Mouse (Mus musculus): Measurements from ENCODE around the gene Zmiz1.

The Zmiz1 gene

GRCm38 (mm10) chr14:25661185-25661920 lies 202.4 kb downstream of the Zmiz1 start:
- no peak for DNase-seq

DNA sequence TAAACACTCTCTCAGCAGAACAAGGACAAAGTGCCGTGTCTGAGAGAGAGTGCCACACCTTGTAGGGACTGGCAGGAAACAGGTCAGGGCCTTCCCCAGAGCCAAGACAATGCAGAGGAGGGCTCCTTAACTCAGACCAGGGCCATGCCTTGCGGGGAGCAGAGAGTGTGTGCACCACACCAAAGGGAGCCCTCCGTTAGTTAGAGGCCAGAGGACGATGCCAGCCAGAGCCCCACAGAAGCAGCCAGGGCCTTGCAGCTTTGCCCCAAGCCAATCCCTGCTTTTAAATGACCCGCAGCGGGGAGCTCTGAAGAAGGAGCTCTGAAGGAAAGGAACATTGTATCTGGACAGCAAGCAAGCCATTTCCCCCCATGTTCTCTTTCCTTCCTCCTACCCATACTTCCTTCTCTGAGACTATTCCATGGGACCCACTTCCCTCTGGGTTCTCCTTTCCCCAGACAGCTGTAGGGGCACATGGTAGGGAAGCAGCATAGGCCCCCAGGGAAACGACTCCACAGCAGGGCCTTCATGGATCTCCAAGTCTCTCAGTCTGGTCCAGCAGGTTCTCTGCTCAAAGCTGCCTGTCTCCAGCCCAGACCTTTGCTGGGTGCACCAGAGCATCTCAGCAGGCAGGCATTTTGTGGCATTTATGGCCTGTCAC lies 204.8 kb downstream of the Zmiz1 start:
- no peak for DNase-seq

DNA sequence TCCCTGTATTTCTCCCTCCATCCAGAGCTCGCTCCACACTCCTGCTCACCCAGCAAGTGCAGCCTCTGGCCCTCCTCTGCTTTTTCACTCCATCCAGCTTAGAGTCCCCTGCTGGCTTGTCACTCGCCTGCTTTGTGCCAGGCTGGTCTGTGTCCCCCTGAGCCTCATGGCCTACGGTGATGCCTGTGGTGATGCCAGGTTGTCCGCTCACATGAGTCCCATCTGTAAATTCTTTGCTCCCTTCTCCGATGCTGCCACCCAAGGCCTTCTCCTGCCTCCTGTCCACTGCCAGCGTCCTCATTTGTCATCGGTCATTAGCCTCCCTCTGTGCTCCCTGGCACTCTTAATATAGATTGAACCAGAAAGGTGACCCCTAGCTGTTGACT lies 205.3 kb downstream of the Zmiz1 start:
- DNase-seq, result no peak

GRCm38 (mm10) chr14:25665314-25665970 lies 206.5 kb downstream of the Zmiz1 start:
- no peak for DNase-seq

- DNase-seq, result no peak
Observed at GRCm38 (mm10) chr14:25666668-25667376, 207.8 kb downstream of the Zmiz1 start.

- no peak for DNase-seq
Observed at GRCm38 (mm10) chr14:25667587-25667986, 208.6 kb downstream of the Zmiz1 start.

DNA sequence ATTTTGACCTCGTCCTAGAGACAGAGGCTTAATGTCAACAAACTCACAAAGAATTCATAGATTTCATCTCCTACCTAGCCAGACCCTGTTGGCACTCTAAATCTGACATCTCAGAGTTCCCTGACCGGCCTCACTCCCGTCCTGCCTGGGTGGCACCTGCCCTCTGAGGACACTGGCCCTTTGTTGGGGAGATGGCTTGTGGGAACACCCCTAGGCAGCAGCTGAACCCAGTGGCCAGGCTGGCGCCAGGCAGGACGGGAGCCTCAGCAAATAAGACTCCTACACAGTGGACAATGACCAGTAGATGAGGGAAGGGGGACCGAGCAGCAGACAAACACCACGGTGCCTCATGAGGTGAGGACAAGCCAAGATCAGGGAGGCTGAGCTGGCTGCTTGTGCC lies 220.6 kb downstream of the Zmiz1 start:
- no peak for DNase-seq

- DNase-seq, result no peak
Observed at GRCm38 (mm10) chr14:25682020-25682419, 223.0 kb downstream of the Zmiz1 start.

DNA sequence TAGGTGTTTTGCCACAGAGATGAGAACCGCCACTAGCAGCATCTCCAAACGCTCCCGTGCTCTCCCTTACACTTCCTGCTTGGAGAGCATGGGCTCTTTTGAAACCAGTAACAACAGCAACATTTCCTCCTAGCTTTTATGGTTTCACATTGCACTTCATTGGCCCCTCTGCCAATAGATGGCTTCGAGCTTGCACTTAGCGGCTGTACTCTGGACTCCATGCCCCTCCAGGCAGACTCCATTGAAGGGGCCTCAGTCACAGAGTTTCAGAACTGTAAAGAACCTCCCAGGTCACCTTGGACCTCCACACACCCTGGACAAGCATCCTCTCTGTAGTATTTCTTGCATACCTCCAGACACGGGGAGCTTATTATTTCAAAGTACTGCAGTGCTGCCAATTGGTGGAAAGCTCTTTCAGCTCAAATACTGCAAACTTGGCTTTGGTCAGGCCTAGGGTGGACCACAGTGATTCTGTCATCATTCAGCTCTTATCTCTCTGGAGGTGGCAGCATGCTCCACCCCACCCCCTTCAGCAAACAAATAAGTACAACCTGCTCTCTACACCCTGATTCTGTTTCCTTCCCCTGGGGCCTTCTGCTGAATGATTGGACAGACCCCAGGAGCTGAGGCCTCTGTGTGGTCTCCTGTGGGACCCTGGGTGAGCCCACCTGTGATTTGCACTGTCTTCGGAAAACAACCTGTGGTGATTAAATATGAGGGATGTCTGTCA lies 227.4 kb downstream of the Zmiz1 start:
- DNase-seq, result no peak

- DNase-seq, result no peak
Observed at GRCm38 (mm10) chr14:25686983-25687901, 228.3 kb downstream of the Zmiz1 start.

DNA sequence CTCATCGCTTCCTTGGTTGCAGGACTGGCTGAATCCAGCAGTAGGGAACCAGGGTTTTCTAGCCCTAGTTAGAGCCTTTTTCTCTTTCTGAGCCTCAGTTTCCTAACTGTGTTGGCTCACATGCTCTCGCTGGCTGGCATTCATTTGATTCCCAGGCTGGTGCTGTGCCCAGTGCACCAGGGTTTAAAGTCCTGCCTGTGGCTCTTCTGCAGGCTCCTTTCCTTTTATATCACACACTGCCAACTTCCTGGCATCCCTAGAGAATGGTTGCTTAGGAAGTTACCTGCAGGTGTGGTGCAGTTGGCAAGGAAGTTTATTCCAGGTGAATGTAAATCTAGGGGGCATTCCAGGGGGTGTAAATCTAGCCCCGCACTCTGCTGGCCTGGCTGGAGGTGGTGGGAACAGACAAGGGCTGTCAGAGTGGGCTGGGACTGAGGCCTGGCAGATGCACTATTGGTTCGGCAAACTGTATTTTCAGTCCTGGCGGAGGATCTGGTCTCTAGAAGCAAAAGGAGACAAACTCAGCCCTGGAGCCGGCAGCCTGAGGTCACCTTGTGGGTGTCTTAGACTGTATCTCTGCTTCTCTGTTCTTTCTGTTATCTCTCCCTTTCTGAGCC lies 234.4 kb downstream of the Zmiz1 start:
- DNase-seq, result no peak

DNA sequence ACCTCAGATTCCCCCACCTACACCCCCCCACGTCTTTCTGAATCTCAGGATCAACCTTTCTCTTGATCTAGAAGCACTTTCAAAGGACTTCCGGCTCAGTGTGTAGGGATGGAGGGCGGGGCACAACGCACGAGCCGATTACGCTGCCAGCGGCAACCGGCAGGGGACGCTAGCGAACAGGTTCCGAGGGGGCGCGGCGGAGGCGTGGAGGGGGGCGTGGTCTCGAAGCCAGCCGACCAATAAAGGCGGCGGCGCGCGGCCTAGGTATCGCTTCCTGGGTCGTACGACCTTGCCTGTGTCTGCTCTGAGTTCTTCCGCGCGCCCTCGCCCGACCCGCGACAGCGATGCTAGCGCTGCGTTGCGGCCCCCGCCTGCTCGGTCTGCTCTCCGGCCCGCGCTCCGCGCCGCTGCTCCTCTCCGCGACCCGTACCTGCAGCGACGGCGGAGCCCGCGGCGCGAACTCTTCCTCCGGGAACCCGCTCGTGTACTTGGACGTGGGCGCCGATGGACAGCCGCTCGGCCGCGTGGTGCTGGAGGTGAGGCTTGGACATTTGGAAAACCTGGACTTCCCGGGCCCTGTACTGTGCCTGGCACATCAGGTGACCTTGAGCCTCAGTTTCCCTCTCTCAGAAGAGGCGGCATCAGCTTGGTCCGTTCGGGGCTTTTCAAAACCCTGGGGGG lies 235.0 kb downstream of the Zmiz1 start, which contains the start of gene Ppif:
TSS of gene Ppif (plus strand) at position 267 of the 681 bp plus-strand sequence.
- DNase-seq, result peak; percentile 99

DNA sequence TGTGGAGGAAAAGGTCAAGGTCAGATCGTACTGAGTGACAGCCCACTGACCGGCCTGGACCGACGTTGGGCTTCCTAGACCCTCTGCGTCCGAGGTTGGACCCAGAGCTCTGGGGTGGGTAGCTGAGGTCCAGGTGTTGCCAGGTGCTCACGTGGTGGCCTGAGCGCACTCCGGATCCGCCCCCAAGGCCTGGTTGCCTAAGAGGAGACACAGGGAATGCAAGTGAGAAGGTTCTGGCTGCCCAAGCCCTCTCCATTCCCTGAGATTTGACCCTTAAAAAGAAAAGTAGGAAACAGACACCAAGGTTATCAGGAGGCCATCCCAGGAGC lies 235.5 kb downstream of the Zmiz1 start:
- peak; percentile 25 for DNase-seq

DNA sequence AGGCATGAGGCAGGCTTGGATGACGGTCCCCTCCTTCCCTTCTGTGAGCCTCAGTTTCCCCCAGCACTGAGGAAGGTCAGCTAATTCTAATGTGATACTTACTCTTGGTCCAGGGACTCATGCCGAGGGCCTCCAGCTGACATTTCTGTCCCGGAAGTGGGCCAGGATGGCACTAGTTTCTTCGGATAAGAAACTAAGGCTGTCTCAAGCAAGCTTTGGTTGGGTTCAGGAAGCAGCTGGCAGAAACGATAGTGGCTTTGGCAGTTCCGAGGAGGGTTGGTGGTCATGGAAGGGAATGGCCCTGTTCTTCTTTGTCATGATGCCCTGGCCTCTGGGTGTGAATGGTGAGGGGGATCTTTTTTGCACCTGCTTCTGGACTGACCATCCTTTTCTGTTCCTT lies 236.1 kb downstream of the Zmiz1 start:
- peak; percentile 27 for DNase-seq

- no peak for DNase-seq
Observed at GRCm38 (mm10) chr14:25696356-25696755, 237.4 kb downstream of the Zmiz1 start.

DNA sequence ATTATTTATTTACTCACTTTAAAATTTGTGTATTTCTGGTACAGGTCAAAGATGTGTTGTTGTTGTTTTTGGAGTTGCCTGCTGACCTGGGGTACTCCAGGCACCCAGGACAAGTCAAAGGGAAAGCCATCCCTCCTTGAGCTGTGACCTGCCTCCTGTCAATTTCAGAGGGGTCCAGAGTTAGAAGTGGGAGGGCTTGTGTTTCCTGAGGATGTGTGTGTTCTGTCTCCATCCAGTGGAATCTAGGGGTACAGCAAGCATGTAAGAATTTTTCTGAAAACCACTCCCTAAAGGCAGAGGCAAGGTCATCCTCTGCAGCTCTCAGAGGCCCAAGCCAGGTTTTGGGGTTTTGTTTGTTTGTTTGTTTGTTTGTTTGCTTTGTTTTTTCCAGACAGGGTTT lies 243.0 kb downstream of the Zmiz1 start:
- peak; percentile 51 for DNase-seq

DNA sequence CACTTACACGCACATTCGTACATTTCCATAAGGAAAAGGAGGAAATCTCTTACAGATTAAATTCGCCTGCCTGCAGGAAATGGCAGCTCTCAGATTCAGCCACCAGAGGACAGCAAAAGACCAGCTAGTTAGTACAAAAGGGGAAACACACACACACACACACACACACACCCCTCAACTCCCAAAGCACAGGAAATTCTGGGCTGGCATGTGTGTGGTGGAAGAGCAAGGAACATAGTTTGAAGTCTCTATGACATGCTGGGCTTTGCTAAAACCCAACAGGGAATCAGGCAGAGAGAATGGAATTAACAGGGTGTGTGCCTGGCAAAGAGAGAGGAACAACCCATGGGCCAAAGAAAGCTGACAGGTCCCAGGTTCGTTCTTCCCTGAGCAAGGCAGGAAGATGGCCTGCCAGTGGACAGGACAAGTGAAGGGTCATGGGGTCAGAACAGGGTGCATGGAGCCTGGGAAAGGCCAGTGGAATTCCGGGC lies 248.8 kb downstream of the Zmiz1 start:
- peak; percentile 72 for DNase-seq

DNA sequence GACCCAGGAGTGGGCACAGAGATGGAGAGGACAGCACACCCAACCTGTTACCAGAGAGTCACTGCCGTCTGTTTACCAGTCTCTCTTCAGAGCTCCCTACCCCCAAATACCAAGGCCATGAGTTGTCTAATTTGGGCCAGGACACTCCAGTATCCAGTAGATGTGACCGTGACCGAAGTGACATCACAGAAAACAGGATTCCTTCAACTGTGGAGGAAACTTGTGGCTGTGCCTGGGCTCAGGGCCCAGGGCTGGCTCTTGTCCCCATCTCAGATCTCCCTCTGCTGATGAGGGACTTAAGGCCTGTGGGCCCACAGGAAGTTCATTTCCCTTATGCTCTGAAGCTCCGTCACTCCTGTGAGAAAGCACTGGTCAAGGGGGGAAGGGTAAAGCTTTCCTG lies 249.5 kb downstream of the Zmiz1 start:
- no peak for DNase-seq

- DNase-seq, result no peak
Observed at GRCm38 (mm10) chr14:25708917-25709316, 249.9 kb downstream of the Zmiz1 start.

DNA sequence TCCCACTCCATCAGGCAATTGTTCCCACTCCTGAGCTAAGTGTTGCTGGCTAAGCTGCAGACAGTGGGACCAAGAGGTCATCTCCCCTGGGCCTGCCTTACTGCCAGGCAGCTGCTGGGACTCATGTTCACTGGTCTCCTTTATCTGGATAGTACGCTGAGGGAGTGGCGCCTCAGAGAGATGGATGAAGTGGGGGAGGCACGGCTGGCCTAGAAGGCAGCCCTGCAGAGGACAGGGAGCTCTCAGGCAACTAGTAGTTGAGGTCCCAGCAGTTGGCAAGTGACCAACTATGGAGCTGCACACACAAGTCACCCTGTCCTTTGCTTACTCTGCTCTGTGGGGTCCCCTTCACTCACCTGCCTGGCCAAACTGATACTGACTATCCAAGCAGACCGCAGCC lies 251.1 kb downstream of the Zmiz1 start:
- DNase-seq, result no peak

All from thymus, postnatal 25 days (tissue).